In the genomic region with DNA sequence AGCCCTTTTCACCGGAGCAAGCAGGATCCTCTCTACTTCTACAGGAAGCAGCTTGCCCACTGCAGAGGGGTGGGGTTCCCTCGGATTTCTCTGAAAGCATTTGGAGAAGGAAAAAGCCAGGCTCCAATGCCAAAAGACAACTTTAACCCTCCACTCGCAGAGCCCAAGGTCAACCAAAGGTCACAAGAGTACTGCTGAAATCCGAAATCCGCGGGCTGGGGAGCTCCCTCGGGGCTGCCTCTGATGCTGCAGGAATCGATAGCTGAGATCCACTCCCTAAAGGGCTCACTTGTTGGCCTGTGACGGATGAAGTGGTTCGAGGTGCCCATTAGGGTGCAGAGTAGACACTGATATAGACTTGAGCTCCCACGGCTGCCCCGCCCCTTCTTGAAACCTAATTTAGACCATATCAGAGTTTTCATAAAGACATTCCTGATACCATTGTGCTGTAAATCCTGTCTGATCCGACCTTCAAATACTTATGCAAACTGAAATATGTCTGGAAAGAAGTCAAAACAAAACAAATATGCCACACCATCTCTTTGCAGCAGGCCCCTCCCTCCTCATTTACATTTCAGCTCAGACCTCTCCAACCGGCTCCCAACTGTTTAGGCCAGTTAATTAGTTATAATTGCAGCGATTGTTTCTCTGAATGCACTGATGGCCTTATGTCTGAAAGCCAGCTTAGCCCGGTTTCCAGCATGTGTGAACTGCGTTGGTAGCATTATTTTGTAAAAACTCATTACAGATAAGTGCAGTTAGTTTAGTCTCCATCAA, we compare ENCODE assay signal across 9 mouse cellular contexts.
A peak's percentile ranks its signal among the peaks of the same experiment; 100 is the strongest.
DNase-seq lines count a peak whose midpoint lies in the region; ATAC-seq lines count a peak whose summit lies in the region.
"Had no signal": no experiment of that assay in that cellular context is flagged by ENCODE, and none has a peak within 500 bp of the region (broad histone marks: within the 10 kb centered on the region; RNA-seq: fewer than 3 reads in every experiment).

No protein-coding gene starts in this region.

- 27% methylated on average over 17 of the region's 17 CpGs for WGBS in stomach, embryonic 16.5 days

- peaks cover 3% of the 10 kb centered on the region; the same call in 1 of the 2 replicates for H3K9me3 ChIP-seq in stomach, embryonic 16.5 days (replicated peaks; ENCODE audit: control insufficient read depth, low read length)
- H3K9me3 ChIP-seq: midbrain, embryonic 12.5 days had no signal

- peak; percentile 39 for DNase-seq in adrenal gland, postnatal 10 days
- no peak for DNase-seq in adrenal gland, adult 8-10 months
- DNase-seq in urinary bladder, postnatal 14 days (ENCODE audit: low spot score): peak; percentile 36
- no peak for DNase-seq in urinary bladder, postnatal 10 days (ENCODE audit: low spot score)
- DNase-seq in kidney, adult 18-20 months: peak; percentile 27
- no peak for DNase-seq in cerebellum, adult 11-12 months

- peaks cover 29% of the 10 kb centered on the region for H3K4me1 ChIP-seq in stomach, embryonic 16.5 days (ENCODE audit: control insufficient read depth, insufficient read depth, low read length)

- H3K4me3 ChIP-seq in stomach, embryonic 16.5 days (replicated peaks; ENCODE audit: low read length): no peak overlapping the region
- H3K4me3 ChIP-seq: midbrain, embryonic 12.5 days had no signal

- peak overlapping the region; percentile 50 for H3K27ac ChIP-seq in stomach, embryonic 16.5 days (ENCODE audit: low read length)
- H3K27ac ChIP-seq: midbrain, embryonic 12.5 days had no signal

- ATAC-seq in stomach, embryonic 16.5 days (ENCODE audit: insufficient read depth, low FRiP score): peak; percentile 59; the same call in 1 of the 2 replicates
- no peak for ATAC-seq in cerebellum, adult (ENCODE audit: insufficient number of reproducible peaks, low FRiP score, low TSS enrichment)

- no peaks in the 10 kb centered on the region for H3K27me3 ChIP-seq in stomach, embryonic 16.5 days (ENCODE audit: control insufficient read depth, insufficient read depth, low read length)
- H3K27me3 ChIP-seq: midbrain, embryonic 12.5 days had no signal

- H3K4me2 ChIP-seq in stomach, embryonic 16.5 days (ENCODE audit: low read depth, low read length): peak overlapping the region; percentile 36
- H3K4me2 ChIP-seq: midbrain, embryonic 12.5 days had no signal

- no peaks in the 10 kb centered on the region for H3K36me3 ChIP-seq in stomach, embryonic 16.5 days (ENCODE audit: control insufficient read depth, insufficient read depth, low read length)
- H3K36me3 ChIP-seq: midbrain, embryonic 12.5 days had no signal

- peak overlapping the region; percentile 23; the same call in 1 of the 2 replicates for H3K9ac ChIP-seq in stomach, embryonic 16.5 days (ENCODE audit: low read length)
- H3K9ac ChIP-seq: midbrain, embryonic 12.5 days had no signal

Comparison
In these comparisons a context has a peak if more than half of its experiments do, and no peak if none do; other contexts are left out.
1. DNase-seq: peak in adrenal gland, postnatal 10 days (single experiment), urinary bladder, postnatal 14 days (single experiment) and kidney, adult 18-20 months (single experiment); none in adrenal gland, adult 8-10 months (single experiment), urinary bladder, postnatal 10 days (single experiment) and cerebellum, adult 11-12 months (single experiment).